24 mouse cellular contexts compared by ENCODE assay signal in the genomic region with DNA sequence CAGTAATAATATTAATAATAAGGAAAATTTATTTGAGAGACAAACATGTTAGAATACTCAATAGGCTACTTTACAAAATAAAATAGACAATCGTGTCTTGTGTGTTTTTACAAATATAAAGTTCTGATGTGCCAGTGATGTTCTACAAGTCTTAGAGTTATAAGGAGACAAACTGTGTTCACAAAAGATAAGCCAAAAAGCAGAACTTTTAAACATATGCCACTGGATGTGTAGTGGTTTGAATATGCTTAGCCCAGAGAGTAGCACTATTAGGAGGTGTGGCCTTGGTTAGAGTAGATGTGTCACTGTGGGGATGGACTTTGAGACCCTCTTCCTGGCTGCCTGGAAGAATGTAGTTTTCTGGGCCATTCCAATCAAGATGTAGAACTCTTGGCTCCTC. TPM values are rescaled to one million over a fixed set of nuclear protein-coding genes. Genes with fewer than 3 reads are reported as not detected.
DNase-seq lines count a peak whose midpoint lies in the region; ATAC-seq and TF ChIP-seq lines count a peak whose summit lies in the region.
"Had no signal": no experiment of that assay in that cellular context is flagged by ENCODE, and none has a peak within 500 bp of the region (broad histone marks: within the 10 kb centered on the region; RNA-seq: fewer than 3 reads in every experiment).

No protein-coding gene starts in this region.

- TF ChIP-seq CTCF in intestine, postnatal 0 days (IDR thresholded peaks at IDR 0.05; ENCODE audit: low read depth), result no peak
- TF ChIP-seq CTCF in MEL (IDR thresholded peaks at IDR 0.05 in 2 of 3, conservative IDR thresholded peaks at IDR 0.05 in 1 of 3; ENCODE audit: control insufficient read depth in 1 of 3, insufficient read depth in 1 of 3, low read depth in 2 of 3, low read length in 3 of 3, poor library complexity in 1 of 3, severe bottlenecking in 1 of 3), result no peak

- no peaks in the 10 kb centered on the region for H3K27me3 ChIP-seq in intestine, postnatal 0 days (replicated peaks; ENCODE audit: control insufficient read depth, insufficient read depth, low read length)
- no peaks in the 10 kb centered on the region for H3K27me3 ChIP-seq in intestine, embryonic 16.5 days (replicated peaks; ENCODE audit: control insufficient read depth, insufficient read depth, low read length)
- H3K27me3 ChIP-seq in MEL (ENCODE audit: control insufficient read depth in 1 of 2, insufficient read depth in 2 of 2, low read length in 2 of 2), result no peaks in the 10 kb centered on the region
- no peaks in the 10 kb centered on the region for H3K27me3 ChIP-seq in hindbrain, embryonic 12.5 days
- H3K27me3 ChIP-seq: CH12.LX, Patski had no signal

- peak; percentile 70 to 80 for TF ChIP-seq EP300 in MEL (IDR thresholded peaks at IDR 0.05; ENCODE audit: low read depth in 1 of 2, low read length in 2 of 2)

- no peak overlapping the region for H3K4me3 ChIP-seq in intestine, postnatal 0 days (ENCODE audit: low read depth, low read length)
- H3K4me3 ChIP-seq in intestine, embryonic 16.5 days (ENCODE audit: low read length), result no peak overlapping the region
- H3K4me3 ChIP-seq in MEL (ENCODE audit: control insufficient read depth in 1 of 2, insufficient read depth in 1 of 2, low read depth in 2 of 2, low read length in 2 of 2), result no peak overlapping the region
- no peak overlapping the region for H3K4me3 ChIP-seq in hindbrain, embryonic 12.5 days

- no peaks in the 10 kb centered on the region for H3K79me2 ChIP-seq in MEL (ENCODE audit: control insufficient read depth, insufficient read depth, low read length, poor library complexity)

- intact Hi-C loops in heart, postnatal 25 days (cut with DNase I), result no loop called here

- TF ChIP-seq RAD21 in MEL (IDR thresholded peaks at IDR 0.05; ENCODE audit: low read depth, low read length), result no peak

- DNase-seq in MEL (ENCODE audit: low read depth, low spot score) (peak; percentile 84), MEL-GATA-1-ER (ENCODE audit: extremely low read depth, low read depth) (peak; percentile 91)
- no peak for DNase-seq in kidney, postnatal 36 days
- DNase-seq in heart, postnatal 25 days (ENCODE audit: low spot score), result no peak
- DNase-seq: adrenal gland, adult 2 months; adrenal gland, adult 8-10 months; adrenal gland, postnatal 10 days; adrenal gland, postnatal 14 days; adrenal gland, postnatal 25 days; adrenal gland, postnatal 36 days; B cell, adult 2 months; cerebellum, adult 11 months; cerebellum, adult 11-12 months; cerebellum, adult 18-20 months; cerebellum, adult 2 months had no signal

- H3K4me1 ChIP-seq in intestine, postnatal 0 days (replicated peaks; ENCODE audit: control insufficient read depth, insufficient read depth, low read length), result no peaks in the 10 kb centered on the region
- H3K4me1 ChIP-seq in intestine, embryonic 16.5 days (ENCODE audit: control insufficient read depth, insufficient read depth, low read length), result no peaks in the 10 kb centered on the region
- H3K4me1 ChIP-seq in MEL (ENCODE audit: control insufficient read depth in 1 of 2, insufficient read depth in 2 of 2, low read length in 2 of 2), result peaks cover 6 to 13% of the 10 kb centered on the region in 2 experiments
- H3K4me1 ChIP-seq in hindbrain, embryonic 12.5 days, result no peaks in the 10 kb centered on the region

- peaks cover 2% of the 10 kb centered on the region for H3K36me3 ChIP-seq in intestine, postnatal 0 days (ENCODE audit: control insufficient read depth, insufficient read depth)
- H3K36me3 ChIP-seq in intestine, embryonic 16.5 days (ENCODE audit: control insufficient read depth, insufficient read depth, low read length), result no peaks in the 10 kb centered on the region
- peaks cover 0 to 18% of the 10 kb centered on the region in 2 experiments; a peak in 2 of 4 replicates for H3K36me3 ChIP-seq in MEL (ENCODE audit: control insufficient read depth in 1 of 2, insufficient read depth in 2 of 2, low read length in 2 of 2)
- H3K36me3 ChIP-seq in hindbrain, embryonic 12.5 days, result peaks cover 7% of the 10 kb centered on the region; the same call in 1 of the 2 replicates

- H3K9ac ChIP-seq in intestine, postnatal 0 days (ENCODE audit: low read depth, low read length), result no peak overlapping the region
- H3K9ac ChIP-seq in intestine, embryonic 16.5 days (ENCODE audit: low read depth, low read length), result no peak overlapping the region
- no peak overlapping the region for H3K9ac ChIP-seq in MEL (ENCODE audit: control insufficient read depth, low read depth, low read length, poor library complexity, severe bottlenecking)
- H3K9ac ChIP-seq in hindbrain, embryonic 12.5 days, result no peak overlapping the region

- H3K9me3 ChIP-seq in intestine, postnatal 0 days (ENCODE audit: control insufficient read depth), result no peaks in the 10 kb centered on the region
- no peaks in the 10 kb centered on the region for H3K9me3 ChIP-seq in intestine, embryonic 16.5 days (ENCODE audit: control insufficient read depth, low read length)
- no peaks in the 10 kb centered on the region for H3K9me3 ChIP-seq in MEL (replicated peaks; ENCODE audit: insufficient read depth, low read length)
- H3K9me3 ChIP-seq in hindbrain, embryonic 12.5 days (replicated peaks), result no peaks in the 10 kb centered on the region
- H3K9me3 ChIP-seq: G1E had no signal

- 0 out of 2 replicates have a peak, but pooled peaks have one; percentile 41 for ATAC-seq in intestine, postnatal 0 days
- ATAC-seq in intestine, embryonic 16.5 days, result no peak
- ATAC-seq in common myeloid progenitor, adult 5-6 weeks (replicated peaks; ENCODE audit: low read depth, poor library complexity, severe bottlenecking), result 0 out of 2 replicates have a peak, but pooled peaks have one; percentile 42
- no peak for ATAC-seq in hindbrain, embryonic 12.5 days (ENCODE audit: low FRiP score)
- ATAC-seq: activated CD4-positive, CD25-positive, alpha-beta regulatory T cell, adult 4 months; CD4-positive, CD25-positive, alpha-beta regulatory T cell, adult 4 months; Patski had no signal

- no peak overlapping the region for H3K4me2 ChIP-seq in intestine, postnatal 0 days (replicated peaks; ENCODE audit: low read depth)
- H3K4me2 ChIP-seq in intestine, embryonic 16.5 days (ENCODE audit: low read depth, low read length), result no peak overlapping the region
- H3K4me2 ChIP-seq in hindbrain, embryonic 12.5 days (replicated peaks), result no peak overlapping the region

- no peak overlapping the region for H3K27ac ChIP-seq in intestine, postnatal 0 days (ENCODE audit: low read depth, low read length)
- no peak overlapping the region for H3K27ac ChIP-seq in intestine, embryonic 16.5 days (ENCODE audit: low read length)
- peak overlapping the region; percentile 59; the same call in 1 of the 2 replicates for H3K27ac ChIP-seq in MEL (ENCODE audit: control insufficient read depth, low read depth, low read length)
- no peak overlapping the region for H3K27ac ChIP-seq in hindbrain, embryonic 12.5 days

- WGBS in intestine, postnatal 0 days, result 89% methylated on average over 1 of the region's 1 CpGs
- 92% methylated on average over 1 of the region's 1 CpGs for WGBS in intestine, embryonic 16.5 days
- 89% methylated on average over 1 of the region's 1 CpGs for WGBS in hindbrain, embryonic 12.5 days

- no peak for TF ChIP-seq POLR2A in MEL (IDR thresholded peaks at IDR 0.05; ENCODE audit: control insufficient read depth in 1 of 2, insufficient read depth in 1 of 2, low read depth in 1 of 2, low read length in 2 of 2, poor library complexity in 1 of 2)

TF ChIP-seq in MEL, 35 proteins besides CTCF, POLR2A, EP300 and RAD21 (continues in another document):
- TF ChIP-seq ETS1 (IDR thresholded peaks at IDR 0.05; ENCODE audit: low read depth, low read length) (0 out of 2 replicates have a peak, but pooled peaks have one; percentile 36), MAZ (IDR thresholded peaks at IDR 0.05; ENCODE audit: low read depth, low read length) (no peak), BHLHE40 (IDR thresholded peaks at IDR 0.05; ENCODE audit: borderline replicate concordance, low read depth, low read length) (no peak), SMC3 (IDR thresholded peaks at IDR 0.05; ENCODE audit: low read depth, low read length) (no peak), NELFE (IDR thresholded peaks at IDR 0.05; ENCODE audit: low read depth, low read length) (no peak), MAX (IDR thresholded peaks at IDR 0.05; ENCODE audit: low read length) (no peak), NRF1 (IDR thresholded peaks at IDR 0.05; ENCODE audit: insufficient read depth, low read depth, low read length, poor library complexity, severe bottlenecking) (no peak), USF1 (IDR thresholded peaks at IDR 0.05; ENCODE audit: low read depth, low read length) (no peak)

RNA-seq across cellular contexts. Expression of a gene that starts 17.8 kb away (rescaled TPM):
- 31.0 and 35.3 TPM in 2 replicates for polyA plus RNA-seq in intestine, postnatal 0 days (2015; fragmentation: Nextera tagmentation; extraction: Ambion mirVana)
- 21.9 and 24.0 TPM in 2 replicates for polyA plus RNA-seq in intestine, embryonic 16.5 days (2015; fragmentation: Nextera tagmentation; extraction: Ambion mirVana)
- total RNA-seq in MEL (2012; rRNA removed), result 18.3 and 19.3 TPM in 2 replicates
- 10 to 100 TPM in 1 of 2 experiments, not detected in 1; 26.2 TPM for polyA plus RNA-seq in MEL (2012; ENCODE audit: insufficient read depth in 1 of 2, insufficient read length in 2 of 2, low read depth in 1 of 2, low replicate concordance in 2 of 2, missing spikeins in 1 of 2)
- total RNA-seq in common myeloid progenitor, adult 5-6 weeks (2017), result 11.5 and 21.0 TPM in 2 replicates
- 10 to 100 TPM; 37.4 to 39.8 TPM for total RNA-seq in heart, postnatal 25 days (2021)
- 25.2 and 26.4 TPM in 2 replicates for polyA plus RNA-seq in hindbrain, embryonic 12.5 days (2016; fragmentation: Nextera tagmentation; extraction: Ambion mirVana)

RNA-seq across cellular contexts. Expression of a gene that starts 27.7 kb away (rescaled TPM):
- polyA plus RNA-seq in intestine, postnatal 0 days (2015; fragmentation: Nextera tagmentation; extraction: Ambion mirVana), result 53.9 and 57.2 TPM in 2 replicates
- 47.5 and 51.2 TPM in 2 replicates for polyA plus RNA-seq in intestine, embryonic 16.5 days (2015; fragmentation: Nextera tagmentation; extraction: Ambion mirVana)
- total RNA-seq in MEL (2012; rRNA removed), result 53.0 and 59.6 TPM in 2 replicates
- 10 to 100 TPM in 1 of 2 experiments, not detected in 1; 55.6 TPM for polyA plus RNA-seq in MEL (2012; ENCODE audit: insufficient read depth in 1 of 2, insufficient read length in 2 of 2, low read depth in 1 of 2, low replicate concordance in 2 of 2, missing spikeins in 1 of 2)
- 79.2 and 94.4 TPM in 2 replicates for total RNA-seq in common myeloid progenitor, adult 5-6 weeks (2017)
- 10 to 100 TPM; 30.5 to 33.5 TPM for total RNA-seq in heart, postnatal 25 days (2021)
- 102 and 111 TPM in 2 replicates for polyA plus RNA-seq in hindbrain, embryonic 12.5 days (2016; fragmentation: Nextera tagmentation; extraction: Ambion mirVana)

RNA-seq across cellular contexts. Expression of a gene that starts 32.9 kb away (rescaled TPM):
- 3.1 TPM in 2 replicates for polyA plus RNA-seq in intestine, postnatal 0 days (2015; fragmentation: Nextera tagmentation; extraction: Ambion mirVana)
- polyA plus RNA-seq in intestine, embryonic 16.5 days (2015; fragmentation: Nextera tagmentation; extraction: Ambion mirVana), result 4.2 and 4.7 TPM in 2 replicates
- 0.04 and 0.10 TPM in 2 replicates for total RNA-seq in MEL (2012; rRNA removed)
- under 1 TPM in 1 of 2 experiments, not detected in 1; 0.08 TPM for polyA plus RNA-seq in MEL (2012; ENCODE audit: insufficient read depth in 1 of 2, insufficient read length in 2 of 2, low read depth in 1 of 2, low replicate concordance in 2 of 2, missing spikeins in 1 of 2)
- 0.15 and 0.18 TPM in 2 replicates for total RNA-seq in common myeloid progenitor, adult 5-6 weeks (2017)
- 10 to 100 TPM; 57.1 to 57.9 TPM for total RNA-seq in heart, postnatal 25 days (2021)
- 6.7 and 7.0 TPM in 2 replicates for polyA plus RNA-seq in hindbrain, embryonic 12.5 days (2016; fragmentation: Nextera tagmentation; extraction: Ambion mirVana)
- polyA plus RNA-seq: CD4-positive, CD25-positive, alpha-beta regulatory T cell, adult 4 months; G1E had no signal

Comparison
In these comparisons a context has a peak if more than half of its experiments do, and no peak if none do; other contexts are left out.
1. ATAC-seq: peak in intestine, postnatal 0 days (single experiment) and common myeloid progenitor, adult 5-6 weeks (single experiment); none in intestine, embryonic 16.5 days (single experiment) and hindbrain, embryonic 12.5 days (single experiment).
2. DNase-seq: peak in MEL (single experiment) and MEL-GATA-1-ER (single experiment); none in kidney, postnatal 36 days (0 of 2) and heart, postnatal 25 days (single experiment).